Mouse (Mus musculus) intestine, postnatal 0 days (tissue): ENCODE data around the gene 1700013F07Rik. TPM values are rescaled to one million over a fixed set of nuclear protein-coding genes. Genes with fewer than 3 reads are reported as not detected.
A peak's percentile ranks its signal among the peaks of the same experiment; 100 is the strongest.
"Not testable (repeated sequence)": the region's sequence is repeated elsewhere in the genome, so short reads cannot be mapped to it uniquely, and the experiment has no call there.

ENCODE experiments used
- ATAC-seq: fragments of 200-750 bp; cut with Nextera tagmentation; 2 replicates; pipeline ENCODE4 v1.8.0; 2017; ENCODE audit warnings: mild to moderate bottlenecking, moderate TSS enrichment, moderate library complexity
- H3K27ac ChIP-seq: fragments of 300-500 bp; sonication (generic); 2 replicates; pipeline ENCODE4 v1.5.1; 2014; ENCODE audit warnings: mild to moderate bottlenecking, low read depth, low read length, moderate library complexity
- H3K27me3 ChIP-seq: fragments of 300-500 bp; sonication (generic); replicated peaks from 2 replicates; pipeline ENCODE4 v1.6.1; 2014; ENCODE audit warnings: low read length, mixed read lengths; ENCODE audit not compliant: control insufficient read depth, insufficient read depth
- H3K36me3 ChIP-seq: fragments of 300-500 bp; sonication (generic); 2 replicates; pipeline ENCODE4 v1.6.1; 2014; ENCODE audit warnings: mild to moderate bottlenecking, moderate library complexity; ENCODE audit not compliant: control insufficient read depth, insufficient read depth
- H3K4me1 ChIP-seq: fragments of 300-500 bp; sonication (generic); replicated peaks from 2 replicates; pipeline ENCODE4 v1.6.1; 2014; ENCODE audit warnings: antibody characterized with exemption, low read length, mixed read lengths; ENCODE audit not compliant: control insufficient read depth, insufficient read depth
- H3K4me2 ChIP-seq: fragments of 300-500 bp; sonication (generic); replicated peaks from 2 replicates; pipeline ENCODE4 v1.6.1; 2014; ENCODE audit warnings: low read depth, mild to moderate bottlenecking, moderate library complexity
- H3K4me3 ChIP-seq: fragments of 300-500 bp; sonication (generic); 2 replicates; pipeline ENCODE4 v1.5.1; 2014; ENCODE audit warnings: low read depth, low read length
- H3K9ac ChIP-seq: fragments of 300-500 bp; sonication (generic); 2 replicates; pipeline ENCODE4 v1.6.1; 2014; ENCODE audit warnings: mild to moderate bottlenecking, low read depth, low read length
- H3K9me3 ChIP-seq: fragments of 300-500 bp; sonication (generic); 2 replicates; pipeline ENCODE4 v1.6.1; 2016; ENCODE audit warnings: mixed run types; ENCODE audit not compliant: control insufficient read depth
- CTCF ChIP-seq: sonication (generic); IDR thresholded peaks from 2 replicates; pipeline ENCODE4 v1.5.1; 2016; ENCODE audit warnings: low read depth, mild to moderate bottlenecking, control low read depth, antibody characterized with exemption, moderate library complexity
- WGBS: fragments of 180-500 bp; shearing (Covaris S2); extraction: QIAGEN DNeasy Blood & Tissue Kit; methylation state at CpG from one replicate; pipeline ENCODE4 v1.1.7; 2014; 5-methylcytosine and 5-hydroxymethylcytosine counted together
- polyA plus RNA-seq: library from polyadenylated mRNA; unstranded; fragments of >200 nt; fragmentation: Nextera tagmentation; extraction: Ambion mirVana; gene quantifications from 2 replicates; pipeline ENCODE4 v1.2.1, GENCODE M21; 2015

The 1700013F07Rik gene
- polyA plus RNA-seq, 1 experiment from 2014 or later: not detected

- H3K9ac ChIP-seq: peak overlapping the region; percentile 45
- ATAC-seq: no peak
- peak overlapping the region; percentile 80 for H3K27ac ChIP-seq
- peak overlapping the region; percentile 77 for H3K4me2 ChIP-seq
- peak overlapping the region; percentile 85 for H3K4me3 ChIP-seq
- peaks cover 21% of the 10 kb centered on the region for H3K36me3 ChIP-seq
- no peaks in the 10 kb centered on the region for H3K9me3 ChIP-seq
- H3K27me3 ChIP-seq: no peaks in the 10 kb centered on the region
- peak; percentile 90 for TF ChIP-seq CTCF
- WGBS: under 1% methylated on average over 4 of the region's 4 CpGs
- peaks cover 4% of the 10 kb centered on the region; the same call in 1 of the 2 replicates for H3K4me1 ChIP-seq
Measured at GRCm38 (mm10) chr3:108563309-108563708, 29.4 kb downstream of the 1700013F07Rik start.

GRCm38 (mm10) chr3:108567990-108568877 is 34.3 kb downstream of the 1700013F07Rik start:
- no peaks in the 10 kb centered on the region for H3K36me3 ChIP-seq
- H3K27ac ChIP-seq: no peak overlapping the region
- no peak overlapping the region for H3K9ac ChIP-seq
- H3K9me3 ChIP-seq: no peaks in the 10 kb centered on the region
- TF ChIP-seq CTCF: no peak
- no peak for ATAC-seq
- H3K27me3 ChIP-seq: no peaks in the 10 kb centered on the region
- H3K4me2 ChIP-seq: no peak overlapping the region
- H3K4me3 ChIP-seq: no peak overlapping the region
- no peaks in the 10 kb centered on the region for H3K4me1 ChIP-seq
- WGBS: 61% methylated on average over 15 of the region's 15 CpGs

DNA sequence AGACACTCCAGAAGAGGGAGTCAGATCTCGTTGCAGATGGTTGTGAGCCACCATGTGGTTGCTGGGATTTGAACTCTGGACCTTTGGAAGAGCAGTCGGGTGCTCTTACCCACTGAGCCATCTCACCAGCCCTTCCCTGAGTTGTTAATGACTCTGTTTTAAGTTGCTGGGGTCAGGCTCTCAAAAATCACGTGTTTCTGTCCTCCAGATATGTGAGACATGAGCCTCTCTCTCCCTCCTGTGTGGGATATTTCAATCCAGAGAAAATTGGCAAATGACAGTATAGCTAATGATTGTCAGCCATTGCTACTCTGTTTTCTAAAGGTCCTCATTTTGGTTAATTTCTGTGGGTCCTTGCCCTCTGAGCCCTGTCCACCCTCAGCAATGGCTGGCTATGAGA is 35.7 kb downstream of the 1700013F07Rik start:
- H3K4me2 ChIP-seq, H3K4me3 ChIP-seq, ATAC-seq, H3K4me1 ChIP-seq, H3K9me3 ChIP-seq, H3K36me3 ChIP-seq, H3K27ac ChIP-seq, H3K27me3 ChIP-seq, H3K9ac ChIP-seq: not testable (repeated sequence)
- WGBS: 43% methylated on average over 3 of the region's 3 CpGs

DNA sequence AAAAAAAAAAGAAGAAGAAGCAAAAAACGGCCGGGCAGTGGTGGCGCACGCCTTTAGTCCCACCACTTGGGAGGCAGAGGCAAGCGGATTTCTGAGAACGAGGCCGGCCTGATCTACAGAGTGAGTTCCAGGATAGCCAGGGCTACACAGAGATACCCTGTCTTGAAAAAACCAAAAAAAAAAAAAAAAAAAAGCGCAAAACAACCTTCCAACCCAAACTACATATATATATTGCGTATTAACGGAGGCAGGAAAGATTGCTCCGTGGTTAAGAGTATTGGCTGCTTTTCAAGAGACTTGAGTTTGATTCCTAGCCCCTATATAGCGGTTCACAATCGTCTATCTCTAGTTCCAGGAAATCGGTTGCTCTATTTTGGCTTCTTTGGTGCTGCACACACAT is 36.9 kb downstream of the 1700013F07Rik start:
- 0 out of 2 replicates have a peak, but pooled peaks have one; percentile 7 for ATAC-seq
- no peaks in the 10 kb centered on the region for H3K4me1 ChIP-seq
- no peak overlapping the region for H3K27ac ChIP-seq
- H3K4me3 ChIP-seq: peak overlapping the region; percentile 66; the same call in 1 of the 2 replicates
- 91% methylated on average over 14 of the region's 14 CpGs for WGBS
- H3K4me2 ChIP-seq: peak overlapping the region; percentile 75
- no peaks in the 10 kb centered on the region for H3K36me3 ChIP-seq
- TF ChIP-seq CTCF: no peak
- no peaks in the 10 kb centered on the region for H3K27me3 ChIP-seq
- H3K9me3 ChIP-seq: no peaks in the 10 kb centered on the region
- no peak overlapping the region for H3K9ac ChIP-seq

DNA sequence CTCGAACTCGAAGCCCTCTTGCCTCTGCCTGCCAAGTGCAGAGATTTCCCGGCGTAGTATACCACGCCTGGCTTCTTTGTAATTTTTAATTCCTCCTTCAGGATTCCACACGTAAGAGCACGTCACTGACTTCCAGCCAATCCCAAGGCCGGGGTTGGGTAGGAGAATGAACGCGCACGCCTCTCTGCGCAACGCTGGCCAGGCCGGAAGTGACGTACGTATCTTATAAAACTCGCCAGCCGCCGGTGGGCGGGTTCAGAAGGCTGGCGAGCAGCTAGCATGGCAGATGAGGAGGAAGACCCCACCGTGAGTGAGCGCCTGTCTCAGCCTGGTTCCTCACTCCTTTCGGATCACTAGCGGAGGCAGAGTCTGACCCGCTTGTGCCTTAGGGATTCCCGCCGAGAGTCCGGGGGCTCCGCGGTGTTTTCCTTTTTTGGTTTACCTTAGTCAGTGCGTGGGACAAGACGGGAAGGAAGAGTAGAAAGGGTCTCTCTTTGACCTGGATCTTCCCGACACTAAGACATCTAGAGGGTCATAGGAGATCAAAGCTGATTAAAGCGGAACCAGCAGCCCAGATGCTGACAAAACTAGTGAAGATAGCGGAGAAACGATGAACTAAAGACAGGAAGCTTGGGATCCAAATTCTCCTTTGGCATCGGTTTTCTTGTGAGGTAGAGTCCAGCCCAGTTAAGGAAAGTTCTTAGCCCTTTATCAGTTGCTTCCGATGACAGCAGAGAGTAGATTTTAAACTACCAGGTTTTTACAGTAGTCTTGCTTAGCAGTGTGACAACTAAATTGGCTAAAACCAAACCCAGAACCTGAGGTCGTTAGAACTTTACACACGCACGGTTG is 37.7 kb downstream of the 1700013F07Rik start, which contains the start of gene Taf13:
Gene Taf13, plus strand, starts transcription at position 256 of the 852 bp plus-strand sequence.
- peak within 1 kb of the TSS; percentile 75 for H3K4me2 ChIP-seq
- no peaks in the 10 kb centered on the region for H3K4me1 ChIP-seq
- under 1% methylated on average over 42 of the region's 42 CpGs for WGBS
- no peak within 1 kb of the TSS for H3K27ac ChIP-seq
- no peaks in the 10 kb centered on the region for H3K9me3 ChIP-seq
- H3K36me3 ChIP-seq: no peaks in the 10 kb centered on the region
- ATAC-seq: peak; percentile 99
- TF ChIP-seq CTCF: no peak
- peak within 1 kb of the TSS; percentile 66 for H3K4me3 ChIP-seq
- H3K27me3 ChIP-seq: no peaks in the 10 kb centered on the region
- peak within 1 kb of the TSS; percentile 65 for H3K9ac ChIP-seq
